Mouse (Mus musculus) brown adipose tissue, adult 24 weeks (tissue): ENCODE measurements at regions not wholly inside any gene's neighbourhood (a gene's known extent, or its start where the extent isn't known, plus 50 kb on each side); places are given as distances from the start of the nearest gene placed in this dataset.
"Not testable (repeated sequence)": the region's sequence is repeated elsewhere in the genome, so short reads cannot be mapped to it uniquely, and the experiment has no call there.

Experiments
- H3K27ac ChIP-seq: fragments of 200-500 bp; replicated peaks from 2 replicates; pipeline ENCODE4 v1.5.1; 2012; ENCODE audit warnings: low read depth, mild to moderate bottlenecking, low read length
- H3K4me1 ChIP-seq: fragments of 200-500 bp; 2 replicates; pipeline ENCODE4 v1.6.1; 2012; ENCODE audit warnings: low read length, mixed read lengths; ENCODE audit not compliant: control insufficient read depth, insufficient read depth, insufficient read length
- H3K4me3 ChIP-seq: fragments of 200-500 bp; 2 replicates; pipeline ENCODE4 v1.5.1; 2012; ENCODE audit warnings: low read depth, mild to moderate bottlenecking, low read length, moderate library complexity; ENCODE audit not compliant: insufficient read depth

GRCm38 (mm10) chr16:86855312-86855711, 498.7 kb upstream of the N6amt1 start:
- Histone ChIP-seq H3K4me1 (no peaks in the 10 kb centered on the region), H3K4me3 (no peak overlapping the region), H3K27ac (no peak overlapping the region)

GRCm38 (mm10) chr16:86853398-86853797, 500.6 kb upstream of the N6amt1 start:
- Histone ChIP-seq H3K4me1 (no peaks in the 10 kb centered on the region), H3K27ac (no peak overlapping the region)

GRCm38 (mm10) chr16:86838457-86839337, 515.3 kb upstream of the N6amt1 start:
- Histone ChIP-seq H3K4me3 (no peak overlapping the region), H3K4me1 (no peaks in the 10 kb centered on the region), H3K27ac (no peak overlapping the region)

More at GRCm38 (mm10) chr16:86853398-86853797, 500.6 kb upstream of the N6amt1 start:
- no peak overlapping the region for H3K4me3 ChIP-seq

- Histone ChIP-seq H3K4me1 (no peaks in the 10 kb centered on the region), H3K27ac (no peak overlapping the region), H3K4me3 (no peak overlapping the region)
Observed at GRCm38 (mm10) chr16:86827645-86828044, 526.3 kb upstream of the N6amt1 start.

GRCm38 (mm10) chr16:86826641-86827040, 527.3 kb upstream of the N6amt1 start:
- Histone ChIP-seq H3K4me3 (no peak overlapping the region), H3K4me1 (no peaks in the 10 kb centered on the region), H3K27ac (no peak overlapping the region)

- no peak overlapping the region for H3K27ac ChIP-seq
Observed at GRCm38 (mm10) chr16:86823496-86823895, 530.5 kb upstream of the N6amt1 start.

GRCm38 (mm10) chr16:86821586-86821985, 532.4 kb upstream of the N6amt1 start:
- no peaks in the 10 kb centered on the region for H3K4me1 ChIP-seq
- no peak overlapping the region for H3K27ac ChIP-seq
- no peak overlapping the region for H3K4me3 ChIP-seq

More at GRCm38 (mm10) chr16:86823496-86823895, 530.5 kb upstream of the N6amt1 start:
- no peaks in the 10 kb centered on the region for H3K4me1 ChIP-seq
- no peak overlapping the region for H3K4me3 ChIP-seq

- not testable (repeated sequence) for H3K4me3 ChIP-seq, H3K27ac ChIP-seq, H3K4me1 ChIP-seq
Observed at GRCm38 (mm10) chr16:86818639-86819038, 535.3 kb upstream of the N6amt1 start.

GRCm38 (mm10) chr16:86816763-86817593, 537.0 kb upstream of the N6amt1 start:
- Histone ChIP-seq H3K4me1 (no peaks in the 10 kb centered on the region), H3K27ac (no peak overlapping the region), H3K4me3 (no peak overlapping the region)

- Histone ChIP-seq H3K27ac (no peak overlapping the region), H3K4me3 (no peak overlapping the region), H3K4me1 (no peaks in the 10 kb centered on the region)
Observed at GRCm38 (mm10) chr16:86816006-86816405, 538.0 kb upstream of the N6amt1 start.

- Histone ChIP-seq H3K4me1 (no peaks in the 10 kb centered on the region), H3K4me3 (no peak overlapping the region), H3K27ac (no peak overlapping the region)
Observed at GRCm38 (mm10) chr16:86812692-86813091, 541.3 kb upstream of the N6amt1 start.

- H3K4me3 ChIP-seq, result no peak overlapping the region
- no peak overlapping the region for H3K27ac ChIP-seq
- H3K4me1 ChIP-seq, result no peaks in the 10 kb centered on the region
Observed at GRCm38 (mm10) chr16:86808644-86809324, 545.2 kb upstream of the N6amt1 start.

GRCm38 (mm10) chr16:86806374-86806773, 547.6 kb upstream of the N6amt1 start:
- Histone ChIP-seq H3K4me1 (no peaks in the 10 kb centered on the region), H3K4me3 (no peak overlapping the region), H3K27ac (no peak overlapping the region)

- no peak overlapping the region for H3K4me3 ChIP-seq
- no peaks in the 10 kb centered on the region for H3K4me1 ChIP-seq
- H3K27ac ChIP-seq, result no peak overlapping the region
Observed at GRCm38 (mm10) chr16:86776086-86776485, 577.9 kb upstream of the N6amt1 start.

- H3K27ac ChIP-seq, result no peak overlapping the region
- H3K4me3 ChIP-seq, result no peak overlapping the region
- H3K4me1 ChIP-seq, result peaks cover 3% of the 10 kb centered on the region; the same call in 1 of the 2 replicates
Observed at GRCm38 (mm10) chr16:86772586-86772985, 581.4 kb upstream of the N6amt1 start.
